8 mouse cellular contexts compared by ENCODE assay signal in genomic region chr11:75164750-75165149, GRCm38 (mm10). TPM values are rescaled to one million over a fixed set of nuclear protein-coding genes. Genes with fewer than 3 reads are reported as not detected.
DNase-seq lines count a peak whose midpoint lies in the region; ATAC-seq and TF ChIP-seq lines count a peak whose summit lies in the region.

No protein-coding gene starts in this region.

- H3K4me1 ChIP-seq in kidney, embryonic 16.5 days (ENCODE audit: insufficient read depth, low read length), result peaks cover 54% of the 10 kb centered on the region
- H3K4me1 ChIP-seq in kidney, adult 2 months (ENCODE audit: control insufficient read depth, insufficient read depth, low read length), result peaks cover 9% of the 10 kb centered on the region; the same call in 1 of the 2 replicates
- peaks cover 66% of the 10 kb centered on the region for H3K4me1 ChIP-seq in heart, embryonic 15.5 days (replicated peaks)
- H3K4me1 ChIP-seq in liver, embryonic 16.5 days (ENCODE audit: control insufficient read depth, low read depth, low read length), result peaks cover 37% of the 10 kb centered on the region

- H3K27me3 ChIP-seq in kidney, embryonic 16.5 days (ENCODE audit: insufficient read depth, low read length), result peaks cover 46% of the 10 kb centered on the region
- no peaks in the 10 kb centered on the region for H3K27me3 ChIP-seq in kidney, adult 2 months (replicated peaks; ENCODE audit: control insufficient read depth, insufficient read depth, low read length)
- peaks cover 51% of the 10 kb centered on the region for H3K27me3 ChIP-seq in heart, embryonic 15.5 days
- peaks cover 55% of the 10 kb centered on the region for H3K27me3 ChIP-seq in liver, embryonic 16.5 days (ENCODE audit: control insufficient read depth, insufficient read depth, low read depth, low read length)

- no peak for ATAC-seq in kidney, embryonic 16.5 days (ENCODE audit: low FRiP score, low TSS enrichment)
- ATAC-seq in heart, embryonic 15.5 days (replicated peaks; ENCODE audit: insufficient number of reproducible peaks, insufficient read depth, low FRiP score, low read depth), result no peak
- no peak for ATAC-seq in liver, embryonic 16.5 days (ENCODE audit: low read depth)

- H3K9ac ChIP-seq in kidney, embryonic 16.5 days (replicated peaks; ENCODE audit: low read length), result peak overlapping the region; percentile 77
- H3K9ac ChIP-seq in heart, embryonic 15.5 days, result peak overlapping the region; percentile 76
- H3K9ac ChIP-seq in liver, embryonic 16.5 days (ENCODE audit: low read depth, low read length), result no peak overlapping the region

- peaks cover 34% of the 10 kb centered on the region for H3K36me3 ChIP-seq in kidney, embryonic 16.5 days (ENCODE audit: insufficient read depth, low read length)
- no peaks in the 10 kb centered on the region; the same call in 1 of the 2 replicates for H3K36me3 ChIP-seq in kidney, adult 2 months (ENCODE audit: control insufficient read depth, insufficient read depth, low read length)
- H3K36me3 ChIP-seq in heart, embryonic 15.5 days, result peaks cover 30% of the 10 kb centered on the region; the same call in 1 of the 2 replicates
- H3K36me3 ChIP-seq in liver, embryonic 16.5 days (ENCODE audit: control insufficient read depth, insufficient read depth), result no peaks in the 10 kb centered on the region

- no peak for TF ChIP-seq POLR2A in kidney, adult 2 months (IDR thresholded peaks at IDR 0.05; ENCODE audit: low read depth, low read length)

- H3K9me3 ChIP-seq in kidney, embryonic 16.5 days (ENCODE audit: low read length), result no peaks in the 10 kb centered on the region
- no peaks in the 10 kb centered on the region for H3K9me3 ChIP-seq in heart, embryonic 15.5 days (replicated peaks)
- no peaks in the 10 kb centered on the region for H3K9me3 ChIP-seq in liver, embryonic 16.5 days (replicated peaks; ENCODE audit: control insufficient read depth, low read length)

- DNase-seq in kidney, adult 2 months, result no peak
- DNase-seq in MEL-GATA-1-ER (ENCODE audit: extremely low read depth, low read depth), result peak; percentile 56
- DNase-seq in adrenal gland, postnatal 25 days, result no peak
- no peak for DNase-seq in urinary bladder, postnatal 10 days (ENCODE audit: low spot score)
- DNase-seq in thymus, postnatal 4 days, result no peak

- H3K4me2 ChIP-seq in kidney, embryonic 16.5 days (replicated peaks; ENCODE audit: low read depth, low read length), result peak overlapping the region; percentile 90
- peak overlapping the region; percentile 99 for H3K4me2 ChIP-seq in heart, embryonic 15.5 days
- peak overlapping the region; percentile 49 for H3K4me2 ChIP-seq in liver, embryonic 16.5 days (ENCODE audit: low read depth, low read length)

- no peak for TF ChIP-seq CTCF in kidney, adult 2 months (conservative IDR thresholded peaks at IDR 0.05; ENCODE audit: insufficient read depth, insufficient read length, low read depth, low read length)

- 13% methylated on average over 15 of the region's 15 CpGs for WGBS in kidney, embryonic 16.5 days
- 42% methylated on average over 15 of the region's 15 CpGs for WGBS in kidney, adult 2 months
- WGBS in heart, embryonic 15.5 days, result 18% methylated on average over 15 of the region's 15 CpGs
- WGBS in liver, embryonic 16.5 days (ENCODE audit: insufficient replicate concordance), result 14% methylated on average over 15 of the region's 15 CpGs

- H3K27ac ChIP-seq in kidney, embryonic 16.5 days (ENCODE audit: low read length), result peak overlapping the region; percentile 92
- no peak overlapping the region for H3K27ac ChIP-seq in kidney, adult 2 months (ENCODE audit: insufficient read depth, low read depth, low read length)
- H3K27ac ChIP-seq in heart, embryonic 15.5 days, result peak overlapping the region; percentile 89; the same call in 1 of the 2 replicates
- H3K27ac ChIP-seq in liver, embryonic 16.5 days (ENCODE audit: low read length), result no peak overlapping the region

- H3K4me3 ChIP-seq in kidney, embryonic 16.5 days (ENCODE audit: low read length), result peak overlapping the region; percentile 76
- H3K4me3 ChIP-seq in kidney, adult 2 months (ENCODE audit: insufficient read depth, low read depth, low read length), result no peak overlapping the region
- peak overlapping the region; percentile 79 for H3K4me3 ChIP-seq in heart, embryonic 15.5 days
- peak overlapping the region; percentile 60 for H3K4me3 ChIP-seq in liver, embryonic 16.5 days (ENCODE audit: low read depth, low read length)

RNA-seq across cellular contexts. Expression of gene Hic1, which starts 4.6 kb away (rescaled TPM):
- 16.1 and 16.2 TPM in 2 replicates for polyA plus RNA-seq in kidney, embryonic 16.5 days (2015; fragmentation: Nextera tagmentation; extraction: Ambion mirVana)
- 8.6 and 12.6 TPM in 2 replicates for polyA plus RNA-seq in kidney, adult 2 months (2012; rRNA removed)
- 11.0 and 18.0 TPM in 2 replicates for polyA plus RNA-seq in heart, embryonic 15.5 days (2015; fragmentation: Nextera tagmentation; extraction: Ambion mirVana)
- polyA plus RNA-seq in liver, embryonic 16.5 days (2015; fragmentation: Nextera tagmentation; extraction: Ambion mirVana), result 0.44 and 1.0 TPM in 2 replicates
- 7.3 and 9.9 TPM in 2 replicates for total RNA-seq in adrenal gland, postnatal 25 days (2021)

RNA-seq across cellular contexts. Expression of gene Ovca2, which starts 13.9 kb away (rescaled TPM):
- polyA plus RNA-seq in kidney, embryonic 16.5 days (2015; fragmentation: Nextera tagmentation; extraction: Ambion mirVana), result 26.1 and 26.9 TPM in 2 replicates
- 18.6 and 33.7 TPM in 2 replicates for polyA plus RNA-seq in kidney, adult 2 months (2012; rRNA removed)
- polyA plus RNA-seq in heart, embryonic 15.5 days (2015; fragmentation: Nextera tagmentation; extraction: Ambion mirVana), result 14.4 and 17.5 TPM in 2 replicates
- polyA plus RNA-seq in liver, embryonic 16.5 days (2015; fragmentation: Nextera tagmentation; extraction: Ambion mirVana), result 8.7 and 9.6 TPM in 2 replicates
- 22.4 and 23.9 TPM in 2 replicates for total RNA-seq in adrenal gland, postnatal 25 days (2021)

RNA-seq across cellular contexts. Expression of gene Dph1, which starts 26.3 kb away (rescaled TPM):
- 28.2 and 28.4 TPM in 2 replicates for polyA plus RNA-seq in kidney, embryonic 16.5 days (2015; fragmentation: Nextera tagmentation; extraction: Ambion mirVana)
- polyA plus RNA-seq in kidney, adult 2 months (2012; rRNA removed), result 40.2 and 46.7 TPM in 2 replicates
- 17.2 and 20.5 TPM in 2 replicates for polyA plus RNA-seq in heart, embryonic 15.5 days (2015; fragmentation: Nextera tagmentation; extraction: Ambion mirVana)
- 9.1 and 10.6 TPM in 2 replicates for polyA plus RNA-seq in liver, embryonic 16.5 days (2015; fragmentation: Nextera tagmentation; extraction: Ambion mirVana)
- 29.2 and 34.4 TPM in 2 replicates for total RNA-seq in adrenal gland, postnatal 25 days (2021)

RNA-seq across cellular contexts. Expression of gene Rtn4rl1, which starts 28.8 kb away (rescaled TPM):
- 3.8 and 5.0 TPM in 2 replicates for polyA plus RNA-seq in kidney, embryonic 16.5 days (2015; fragmentation: Nextera tagmentation; extraction: Ambion mirVana)
- 11.3 and 12.7 TPM in 2 replicates for polyA plus RNA-seq in kidney, adult 2 months (2012; rRNA removed)
- polyA plus RNA-seq in heart, embryonic 15.5 days (2015; fragmentation: Nextera tagmentation; extraction: Ambion mirVana), result 12.4 and 13.1 TPM in 2 replicates
- 0.44 and 0.48 TPM in 2 replicates for polyA plus RNA-seq in liver, embryonic 16.5 days (2015; fragmentation: Nextera tagmentation; extraction: Ambion mirVana)
- total RNA-seq in adrenal gland, postnatal 25 days (2021), result 37.8 and 42.2 TPM in 2 replicates

Comparison
In these comparisons a context has a peak if more than half of its experiments do, and no peak if none do; other contexts are left out.
1. H3K27ac ChIP-seq: peak in kidney, embryonic 16.5 days (single experiment) and heart, embryonic 15.5 days (single experiment); none in kidney, adult 2 months (single experiment) and liver, embryonic 16.5 days (single experiment).
2. H3K4me2 ChIP-seq: peak in every context shown above with its lines; median percentile 99 in heart, embryonic 15.5 days; 90 in kidney, embryonic 16.5 days; 49 in liver, embryonic 16.5 days.